In genomic region chr5:90930546-90930945, GRCm38 (mm10) we compare ENCODE assay signal across 8 mouse cellular contexts. TPM values are rescaled to one million over a fixed set of nuclear protein-coding genes. Genes with fewer than 3 reads are reported as not detected.
DNase-seq lines count a peak whose midpoint lies in the region; ATAC-seq and TF ChIP-seq lines count a peak whose summit lies in the region.

No protein-coding gene starts in this region.

- no peak for TF ChIP-seq CTCF in ES-Bruce4 (IDR thresholded peaks at IDR 0.05; ENCODE audit: low read depth, low read length)

- H3K4me2 ChIP-seq in heart, embryonic 11.5 days: peak overlapping the region; percentile 75

- no peak for TF ChIP-seq POLR2A in ES-Bruce4 (IDR thresholded peaks at IDR 0.05; ENCODE audit: insufficient read depth, low read length)

- H3K27me3 ChIP-seq in heart, embryonic 11.5 days (ENCODE audit: control insufficient read depth, insufficient read depth, low read length): no peaks in the 10 kb centered on the region
- H3K27me3 ChIP-seq in ES-Bruce4 (ENCODE audit: control insufficient read depth, insufficient read depth, low read length, poor library complexity, severe bottlenecking): no peaks in the 10 kb centered on the region

- H3K36me3 ChIP-seq in heart, embryonic 11.5 days (ENCODE audit: control insufficient read depth, insufficient read depth, low read length): peaks cover 3% of the 10 kb centered on the region; the same call in 1 of the 2 replicates
- no peaks in the 10 kb centered on the region for H3K36me3 ChIP-seq in ES-Bruce4 (ENCODE audit: control insufficient read depth, insufficient read depth, low read length, poor library complexity, severe bottlenecking)

- no peaks in the 10 kb centered on the region for H3K9me3 ChIP-seq in heart, embryonic 11.5 days (replicated peaks; ENCODE audit: control insufficient read depth, low read length)
- no peaks in the 10 kb centered on the region for H3K9me3 ChIP-seq in ES-Bruce4 (replicated peaks; ENCODE audit: control insufficient read depth, insufficient read depth, low read length, poor library complexity, severe bottlenecking)

- peaks cover 6% of the 10 kb centered on the region; the same call in 1 of the 2 replicates for H3K4me1 ChIP-seq in heart, embryonic 11.5 days (ENCODE audit: control insufficient read depth, insufficient read depth, low read length)
- H3K4me1 ChIP-seq in ES-Bruce4 (ENCODE audit: control insufficient read depth, insufficient read depth, low read length): no peaks in the 10 kb centered on the region

- H3K9ac ChIP-seq in heart, embryonic 11.5 days (ENCODE audit: low read depth, low read length): peak overlapping the region; percentile 95
- H3K9ac ChIP-seq in ES-Bruce4 (ENCODE audit: low read depth, poor library complexity, severe bottlenecking): peak overlapping the region; percentile 67; the same call in 1 of the 2 replicates

- H3K4me3 ChIP-seq in heart, embryonic 11.5 days (ENCODE audit: low read depth, low read length): peak overlapping the region; percentile 79
- peak overlapping the region; percentile 63 for H3K4me3 ChIP-seq in ES-Bruce4 (ENCODE audit: low read depth, low read length)

- whole genome bisulfite sequencing in heart, embryonic 11.5 days (ENCODE audit: insufficient replicate concordance): 60% methylated on average over 2 of the region's 2 CpGs

- ATAC-seq in heart, embryonic 11.5 days (replicated peaks; ENCODE audit: insufficient number of reproducible peaks, low FRiP score, low TSS enrichment): 0 out of 2 replicates have a peak, but pooled peaks have one; percentile 9
- ATAC-seq in granulocyte monocyte progenitor cell, adult 5-6 weeks (replicated peaks; ENCODE audit: poor library complexity, severe bottlenecking): peak; percentile 23; the same call in 1 of the 2 replicates
- peak; percentile 6; the same call in 1 of the 2 replicates for ATAC-seq in megakaryocyte, adult 5-6 weeks (ENCODE audit: poor library complexity, severe bottlenecking)

- peak overlapping the region; percentile 95; the same call in 1 of the 2 replicates for H3K27ac ChIP-seq in heart, embryonic 11.5 days (ENCODE audit: low read depth, low read length)
- H3K27ac ChIP-seq in ES-Bruce4 (ENCODE audit: insufficient read depth, low read length): peak overlapping the region; percentile 41; the same call in 1 of the 2 replicates

- no peak for DNase-seq in heart, adult 9 months (ENCODE audit: low spot score in 2 of 2)
- DNase-seq in layer of hippocampus, postnatal 10 days (ENCODE audit: low spot score in 2 of 2): no peak
- no peak for DNase-seq in frontal cortex, postnatal 14 days (ENCODE audit: low spot score in 2 of 2)
- no peak for DNase-seq in cerebellum, postnatal 36 days

- no peak for TF ChIP-seq EP300 in ES-Bruce4 (IDR thresholded peaks at IDR 0.05; ENCODE audit: insufficient read depth, low read depth, low read length)

RNA-seq across cellular contexts. Expression of gene Mthfd2l, which starts 0.4 kb away (rescaled TPM):
- polyA plus RNA-seq in heart, embryonic 11.5 days (2014; fragmentation: Nextera tagmentation; extraction: Ambion mirVana): 32.5 and 33.3 TPM in 2 replicates
- 9.8 TPM in 2 replicates for polyA plus RNA-seq in ES-Bruce4 (2011; ENCODE audit: insufficient read depth, insufficient read length, low read depth, missing spikeins)
- 5.4 and 11.6 TPM in 2 replicates for total RNA-seq in granulocyte monocyte progenitor cell, adult 5-6 weeks (2014; fragmentation: Nextera tagmentation)
- total RNA-seq in granulocyte monocyte progenitor cell, adult 5-6 weeks (2017): 8.9 and 9.1 TPM in 2 replicates
- 3.3 and 4.4 TPM in 2 replicates for total RNA-seq in megakaryocyte, adult 5-6 weeks (2015)
- 3.2 and 9.7 TPM in 2 replicates for total RNA-seq in megakaryocyte, adult 5-6 weeks (2017)
- total RNA-seq in layer of hippocampus, postnatal 10 days (2021): 10 to 100 TPM; 17.7 to 20.9 TPM

RNA-seq across cellular contexts. Expression of gene Cxcl2, which starts 26.9 kb away (rescaled TPM):
- not detected in 2 replicates for polyA plus RNA-seq in heart, embryonic 11.5 days (2014; fragmentation: Nextera tagmentation; extraction: Ambion mirVana)
- polyA plus RNA-seq in ES-Bruce4 (2011; ENCODE audit: insufficient read depth, insufficient read length, low read depth, missing spikeins): not detected in 2 replicates
- not detected in 2 replicates for total RNA-seq in granulocyte monocyte progenitor cell, adult 5-6 weeks (2014; fragmentation: Nextera tagmentation)
- 26.6 and 50.6 TPM in 2 replicates for total RNA-seq in granulocyte monocyte progenitor cell, adult 5-6 weeks (2017)
- total RNA-seq in megakaryocyte, adult 5-6 weeks (2015): 12.9 and 38.9 TPM in 2 replicates
- 19.7 and 51.7 TPM in 2 replicates for total RNA-seq in megakaryocyte, adult 5-6 weeks (2017)
- total RNA-seq in layer of hippocampus, postnatal 10 days (2021): not detected

RNA-seq across cellular contexts. Expression of gene Cxcl1, which starts 39.5 kb away (rescaled TPM):
- polyA plus RNA-seq in heart, embryonic 11.5 days (2014; fragmentation: Nextera tagmentation; extraction: Ambion mirVana): 0.27 TPM in 1 of 2 replicates, not detected in the other
- polyA plus RNA-seq in ES-Bruce4 (2011; ENCODE audit: insufficient read depth, insufficient read length, low read depth, missing spikeins): not detected in 2 replicates
- not detected in 2 replicates for total RNA-seq in granulocyte monocyte progenitor cell, adult 5-6 weeks (2014; fragmentation: Nextera tagmentation)
- 0.36 and 2.2 TPM in 2 replicates for total RNA-seq in granulocyte monocyte progenitor cell, adult 5-6 weeks (2017)
- 0.36 TPM in 1 of 2 replicates, not detected in the other for total RNA-seq in megakaryocyte, adult 5-6 weeks (2015)
- 0.16 and 0.70 TPM in 2 replicates for total RNA-seq in megakaryocyte, adult 5-6 weeks (2017)
- total RNA-seq in layer of hippocampus, postnatal 10 days (2021): 1 to 10 TPM; 1.1 to 1.3 TPM
